Mouse (Mus musculus) intestine, postnatal 0 days (tissue): ENCODE results near the gene Pacsin1. TPM values are rescaled to one million over a fixed set of nuclear protein-coding genes. Genes with fewer than 3 reads are reported as not detected.
A peak's percentile ranks its signal among the peaks of the same experiment; 100 is the strongest.
"Not testable (repeated sequence)": the region's sequence is repeated elsewhere in the genome, so short reads cannot be mapped to it uniquely, and the experiment has no call there.

Source experiments
- ATAC-seq: fragments of 200-750 bp; cut with Nextera tagmentation; 2 replicates; pipeline ENCODE4 v1.8.0; 2017; ENCODE audit warnings: mild to moderate bottlenecking, moderate TSS enrichment, moderate library complexity
- H3K27ac ChIP-seq: fragments of 300-500 bp; sonication (generic); 2 replicates; pipeline ENCODE4 v1.5.1; 2014; ENCODE audit warnings: mild to moderate bottlenecking, low read depth, low read length, moderate library complexity
- H3K27me3 ChIP-seq: fragments of 300-500 bp; sonication (generic); replicated peaks from 2 replicates; pipeline ENCODE4 v1.6.1; 2014; ENCODE audit warnings: low read length, mixed read lengths; ENCODE audit not compliant: control insufficient read depth, insufficient read depth
- H3K36me3 ChIP-seq: fragments of 300-500 bp; sonication (generic); 2 replicates; pipeline ENCODE4 v1.6.1; 2014; ENCODE audit warnings: mild to moderate bottlenecking, moderate library complexity; ENCODE audit not compliant: control insufficient read depth, insufficient read depth
- H3K4me1 ChIP-seq: fragments of 300-500 bp; sonication (generic); replicated peaks from 2 replicates; pipeline ENCODE4 v1.6.1; 2014; ENCODE audit warnings: antibody characterized with exemption, low read length, mixed read lengths; ENCODE audit not compliant: control insufficient read depth, insufficient read depth
- H3K4me2 ChIP-seq: fragments of 300-500 bp; sonication (generic); replicated peaks from 2 replicates; pipeline ENCODE4 v1.6.1; 2014; ENCODE audit warnings: low read depth, mild to moderate bottlenecking, moderate library complexity
- H3K4me3 ChIP-seq: fragments of 300-500 bp; sonication (generic); 2 replicates; pipeline ENCODE4 v1.5.1; 2014; ENCODE audit warnings: low read depth, low read length
- H3K9ac ChIP-seq: fragments of 300-500 bp; sonication (generic); 2 replicates; pipeline ENCODE4 v1.6.1; 2014; ENCODE audit warnings: mild to moderate bottlenecking, low read depth, low read length
- H3K9me3 ChIP-seq: fragments of 300-500 bp; sonication (generic); 2 replicates; pipeline ENCODE4 v1.6.1; 2016; ENCODE audit warnings: mixed run types; ENCODE audit not compliant: control insufficient read depth
- CTCF ChIP-seq: sonication (generic); IDR thresholded peaks from 2 replicates; pipeline ENCODE4 v1.5.1; 2016; ENCODE audit warnings: low read depth, mild to moderate bottlenecking, control low read depth, antibody characterized with exemption, moderate library complexity
- WGBS: fragments of 180-500 bp; shearing (Covaris S2); extraction: QIAGEN DNeasy Blood & Tissue Kit; methylation state at CpG from one replicate; pipeline ENCODE4 v1.1.7; 2014; 5-methylcytosine and 5-hydroxymethylcytosine counted together
- polyA plus RNA-seq: library from polyadenylated mRNA; unstranded; fragments of >200 nt; fragmentation: Nextera tagmentation; extraction: Ambion mirVana; gene quantifications from 2 replicates; pipeline ENCODE4 v1.2.1, GENCODE M21; 2015

Pacsin1 gene
- polyA plus RNA-seq, 1 experiment from 2014 or later = 1.4 TPM

DNA sequence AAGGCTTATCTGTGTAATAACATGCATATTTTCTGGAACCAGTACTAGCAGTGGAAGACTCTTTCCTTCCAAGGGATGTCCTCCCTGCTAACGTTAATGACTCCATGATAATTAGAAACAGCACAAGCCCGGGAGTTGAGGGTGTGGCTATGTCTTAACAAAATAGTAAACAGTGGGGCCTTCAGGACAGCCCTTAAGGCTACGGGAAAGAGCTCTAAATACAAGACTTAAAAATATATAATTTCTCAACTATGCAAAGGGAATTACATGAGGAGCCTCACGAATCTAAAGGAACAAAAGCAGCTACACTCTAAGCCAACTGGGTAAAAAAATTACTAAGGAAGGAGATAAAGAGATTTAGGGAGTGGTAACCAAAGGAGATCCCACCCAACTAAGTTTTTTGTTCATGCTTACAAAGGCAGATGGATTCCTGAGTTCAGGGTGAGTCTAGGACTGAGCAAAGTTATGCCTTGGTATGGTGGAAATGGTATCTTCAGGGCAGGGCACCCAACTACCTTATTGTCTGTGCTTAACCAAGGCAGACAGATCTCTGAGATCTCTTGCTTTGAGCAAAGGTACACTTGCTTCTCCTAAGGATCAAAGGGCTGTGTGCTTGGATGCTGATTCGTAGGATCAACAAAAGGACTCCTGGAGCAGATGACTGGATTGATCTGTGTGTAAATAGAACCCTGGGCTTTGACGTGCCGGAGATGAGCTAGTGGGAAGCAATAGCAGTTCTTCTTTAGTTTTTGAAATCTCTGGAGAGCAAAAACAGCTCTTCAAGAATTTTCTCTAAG is 29.7 kb upstream of the Pacsin1 start:
- TF ChIP-seq CTCF = no peak
- 0 out of 2 replicates have a peak, but pooled peaks cover 5% of the 10 kb centered on the region for H3K4me1 ChIP-seq
- no peaks in the 10 kb centered on the region for H3K9me3 ChIP-seq
- no peak overlapping the region for H3K4me3 ChIP-seq
- H3K27ac ChIP-seq = no peak overlapping the region
- H3K27me3 ChIP-seq = no peaks in the 10 kb centered on the region
- 32% methylated on average over 7 of the region's 7 CpGs for WGBS
- peaks cover 8% of the 10 kb centered on the region for H3K36me3 ChIP-seq
- no peak overlapping the region for H3K4me2 ChIP-seq
- no peak overlapping the region for H3K9ac ChIP-seq
- ATAC-seq = no peak

DNA sequence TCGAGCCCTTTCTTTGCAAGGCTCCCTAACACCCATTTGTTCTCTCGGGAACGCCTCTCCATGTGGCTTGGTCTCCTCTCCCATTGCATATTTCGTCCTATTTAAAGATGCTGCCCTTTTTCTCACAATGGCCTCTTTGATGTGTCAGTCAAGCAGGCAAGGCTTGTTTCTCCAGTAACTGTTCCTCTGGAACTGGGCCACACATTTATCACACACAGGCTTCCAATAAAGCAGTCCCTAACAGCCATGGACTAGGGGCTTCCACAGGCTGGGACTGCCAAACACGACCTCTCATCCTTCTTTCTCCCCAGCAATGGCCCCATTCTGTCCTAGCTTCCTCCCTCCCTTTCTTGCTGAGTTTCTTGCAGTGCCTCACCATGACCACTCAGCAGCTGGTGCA is 28.6 kb upstream of the Pacsin1 start:
- Histone ChIP-seq H3K9ac (no peak overlapping the region), H3K27me3 (no peaks in the 10 kb centered on the region), H3K4me3 (no peak overlapping the region), H3K9me3 (no peaks in the 10 kb centered on the region), H3K4me2 (no peak overlapping the region), H3K4me1 (0 out of 2 replicates have a peak, but pooled peaks cover 5% of the 10 kb centered on the region), H3K27ac (no peak overlapping the region), H3K36me3 (peaks cover 18% of the 10 kb centered on the region)
- 63% methylated on average over 5 of the region's 5 CpGs for WGBS
- TF ChIP-seq CTCF = no peak
- ATAC-seq = no peak

DNA sequence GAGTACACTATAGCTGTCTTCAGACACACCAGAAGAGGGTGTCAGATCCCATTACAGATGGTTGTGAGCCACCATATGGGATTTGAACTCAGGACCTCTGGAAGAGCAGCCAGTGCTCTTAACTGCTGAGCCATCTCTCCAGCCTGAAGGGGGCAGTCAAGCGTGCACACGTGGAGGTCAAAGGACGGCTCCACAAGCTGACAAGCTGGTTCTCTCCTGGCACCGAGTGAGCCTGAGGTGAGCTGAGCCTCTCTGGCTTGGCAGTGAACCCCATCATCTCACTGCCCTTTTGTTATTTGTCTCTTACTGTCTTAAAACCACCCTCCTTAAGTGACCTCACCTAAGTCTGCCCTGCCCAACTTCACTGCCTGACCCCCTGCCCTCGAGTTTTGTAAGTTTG is 27.9 kb upstream of the Pacsin1 start:
- Histone ChIP-seq H3K36me3 (peaks cover 26% of the 10 kb centered on the region), H3K4me2 (no peak overlapping the region), H3K9ac (no peak overlapping the region), H3K27me3 (no peaks in the 10 kb centered on the region), H3K27ac (no peak overlapping the region), H3K4me3 (no peak overlapping the region), H3K9me3 (no peaks in the 10 kb centered on the region), H3K4me1 (0 out of 2 replicates have a peak, but pooled peaks cover 5% of the 10 kb centered on the region)
- peak; percentile 57 for TF ChIP-seq CTCF
- no peak for ATAC-seq
- WGBS = 35% methylated on average over 5 of the region's 5 CpGs

DNA sequence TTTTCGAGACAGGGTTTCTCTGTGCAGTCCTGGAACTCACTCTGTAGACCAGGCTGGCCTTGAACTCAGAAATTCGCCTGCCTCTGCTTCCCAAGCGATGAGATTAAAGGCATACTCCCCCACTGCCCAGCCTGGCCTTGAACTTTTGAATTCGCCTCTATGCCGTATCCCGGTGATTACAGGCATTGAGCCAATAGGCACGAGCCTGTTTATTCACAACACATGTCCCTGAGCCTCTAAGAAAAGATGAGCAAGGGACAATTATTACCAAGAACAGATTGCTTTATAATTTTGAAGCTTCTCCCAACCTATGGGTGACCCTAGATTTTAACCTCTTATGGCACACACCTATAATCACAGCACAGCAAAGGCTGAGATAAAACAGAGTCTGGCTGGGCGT is 26.9 kb upstream of the Pacsin1 start:
- Histone ChIP-seq H3K9ac (no peak overlapping the region), H3K9me3 (no peaks in the 10 kb centered on the region), H3K4me1 (0 out of 2 replicates have a peak, but pooled peaks cover 5% of the 10 kb centered on the region), H3K36me3 (peaks cover 30% of the 10 kb centered on the region), H3K27me3 (no peaks in the 10 kb centered on the region), H3K4me2 (no peak overlapping the region), H3K27ac (no peak overlapping the region), H3K4me3 (no peak overlapping the region)
- WGBS = 81% methylated on average over 8 of the region's 8 CpGs
- no peak for TF ChIP-seq CTCF
- no peak for ATAC-seq

DNA sequence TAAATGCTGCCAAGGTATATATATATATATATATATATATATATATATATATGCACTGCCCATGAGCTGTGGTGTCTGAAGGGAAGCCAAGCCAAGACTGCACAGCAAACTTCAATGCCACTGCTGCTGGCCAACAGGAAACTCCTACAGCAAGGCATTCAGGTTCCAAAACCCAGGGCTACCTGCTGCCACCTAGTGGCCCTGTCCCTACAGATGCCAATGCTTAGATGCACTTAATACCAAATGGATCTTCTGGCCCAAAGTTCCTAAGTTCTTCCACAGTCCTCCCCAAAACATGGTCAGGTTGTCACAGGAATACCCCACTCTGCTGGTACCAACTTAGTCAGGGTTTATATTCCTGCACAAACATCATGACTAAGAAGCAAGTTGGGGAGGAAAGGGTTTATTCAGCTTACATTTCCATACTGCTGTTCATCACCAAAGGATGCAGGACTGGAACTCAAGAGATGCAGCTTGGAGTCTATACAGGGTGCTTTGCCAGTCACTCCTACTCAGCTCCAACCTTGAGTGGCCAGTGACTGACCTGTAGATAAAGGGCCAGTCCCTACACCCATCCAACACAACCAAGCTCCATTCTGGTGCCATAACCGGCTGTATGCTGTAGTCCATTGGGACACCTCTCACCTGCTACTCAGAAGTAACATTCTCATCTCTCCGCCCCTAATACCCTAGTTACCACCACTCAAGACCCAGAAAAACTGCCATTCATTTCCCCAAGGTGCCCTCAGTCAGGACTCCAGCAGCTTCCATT is 25.9 kb upstream of the Pacsin1 start:
- 57% methylated on average over 2 of the region's 2 CpGs for whole genome bisulfite sequencing
- Histone ChIP-seq H3K4me1 (no peaks in the 10 kb centered on the region), H3K27me3 (no peaks in the 10 kb centered on the region), H3K27ac (no peak overlapping the region), H3K36me3 (peaks cover 35% of the 10 kb centered on the region), H3K4me3 (no peak overlapping the region), H3K9me3 (no peaks in the 10 kb centered on the region), H3K9ac (no peak overlapping the region), H3K4me2 (no peak overlapping the region)
- peak; percentile 90 for TF ChIP-seq CTCF
- ATAC-seq = peak; percentile 19; the same call in 1 of the 2 replicates

DNA sequence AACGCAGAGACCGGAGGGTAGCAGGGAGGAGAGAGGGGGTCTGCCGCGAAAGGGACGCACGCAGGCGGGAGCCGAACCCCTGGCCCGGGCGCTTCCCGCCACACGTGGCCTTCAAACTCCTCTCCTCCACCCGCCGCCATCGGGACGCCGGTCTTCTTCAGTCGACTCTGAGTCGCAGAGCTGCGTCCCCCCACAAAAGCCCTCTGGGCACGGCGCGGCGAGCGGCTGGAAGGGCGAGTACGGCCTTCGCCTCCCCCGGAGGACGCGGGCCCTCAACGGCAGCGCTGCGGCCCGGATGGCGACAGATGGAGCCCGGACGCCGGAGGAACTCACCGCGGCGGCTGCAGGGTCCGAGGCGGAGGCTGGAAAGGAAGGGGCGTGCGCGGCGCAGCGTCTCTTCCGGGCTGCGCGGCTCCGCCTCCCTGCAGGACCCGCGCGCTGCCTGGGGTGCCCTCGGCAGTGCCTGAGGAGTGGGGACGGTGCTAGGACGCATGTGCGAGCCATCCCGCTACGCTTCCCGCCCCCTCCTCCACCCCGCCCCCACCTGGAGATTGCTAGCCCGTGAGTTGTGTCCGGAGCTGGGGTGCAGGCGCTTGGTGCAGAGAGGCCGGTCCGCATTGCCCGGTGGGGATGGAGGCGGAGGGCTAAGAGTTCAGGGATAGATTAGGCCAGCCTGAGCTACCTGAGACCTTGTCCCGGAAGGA is 20.3 kb upstream of the Pacsin1 start, which contains the start of gene RPS10-NUDT3:
RPS10-NUDT3 (minus strand) TSS at position 352 of the 704 bp plus-strand sequence.
- Histone ChIP-seq H3K4me1 (no peaks in the 10 kb centered on the region), H3K9me3 (no peaks in the 10 kb centered on the region), H3K27me3 (no peaks in the 10 kb centered on the region), H3K4me3 (peak within 1 kb of the TSS; percentile 85), H3K36me3 (peaks cover 33% of the 10 kb centered on the region), H3K27ac (peak within 1 kb of the TSS; percentile 78), H3K9ac (peak within 1 kb of the TSS; percentile 84), H3K4me2 (peak within 1 kb of the TSS; percentile 74)
- under 1% methylated on average over 60 of the region's 72 CpGs for WGBS
- ATAC-seq = peak; percentile 96
- TF ChIP-seq CTCF = no peak

DNA sequence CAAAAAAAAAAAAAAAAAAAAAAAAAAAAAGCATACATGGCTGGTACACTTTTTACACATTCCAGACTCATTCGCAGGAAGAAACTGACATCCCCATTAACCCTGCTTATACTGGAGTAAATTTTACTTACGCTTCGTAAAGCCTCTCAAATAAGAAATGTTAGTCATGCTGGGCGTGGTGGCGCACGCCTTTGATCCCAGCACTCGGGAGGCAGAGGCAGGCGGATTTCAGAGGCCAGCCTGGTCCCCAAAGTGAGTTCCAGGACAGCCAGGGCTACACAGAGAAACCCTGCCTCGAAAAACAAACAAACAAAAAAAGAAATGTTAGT is 19.8 kb upstream of the Pacsin1 start:
- not testable (repeated sequence) for H3K27me3 ChIP-seq, H3K4me1 ChIP-seq, ATAC-seq, H3K9ac ChIP-seq, H3K9me3 ChIP-seq
- Histone ChIP-seq H3K4me2 (peak overlapping the region; percentile 74), H3K36me3 (peaks cover 28% of the 10 kb centered on the region), H3K4me3 (peak overlapping the region; percentile 85), H3K27ac (peak overlapping the region; percentile 78)
- 23% methylated on average over 9 of the region's 9 CpGs for WGBS
